Mouse (Mus musculus) midbrain, postnatal 0 days (tissue): ENCODE data around the gene Entpd4b. TPM values are rescaled to one million over a fixed set of nuclear protein-coding genes. Genes with fewer than 3 reads are reported as not detected.
"Not testable (repeated sequence)": the region's sequence is repeated elsewhere in the genome, so short reads cannot be mapped to it uniquely, and the experiment has no call there.

Experiments used
- ATAC-seq: fragments of 200-750 bp; cut with Nextera tagmentation; 2 replicates; pipeline ENCODE4 v1.8.0; 2017; ENCODE audit warnings: moderate number of reproducible peaks, mild to moderate bottlenecking, moderate TSS enrichment, moderate library complexity; ENCODE audit not compliant: low FRiP score
- DNase-seq: peaks from one replicate; pipeline ENCODE4 v3.0.0-alpha.2; 2015; ENCODE audit warnings: low spot score
- H3K27ac ChIP-seq: fragments of 300-500 bp; sonication (generic); 2 replicates; pipeline ENCODE4 v1.5.1; 2014; ENCODE audit warnings: low read depth, mild to moderate bottlenecking, low read length, mixed read lengths
- H3K27me3 ChIP-seq: fragments of 300-500 bp; sonication (generic); 2 replicates; pipeline ENCODE4 v1.6.1; 2014; ENCODE audit warnings: low read length, control low read depth, mixed read lengths; ENCODE audit not compliant: insufficient read depth
- H3K36me3 ChIP-seq: fragments of 300-500 bp; sonication (generic); 2 replicates; pipeline ENCODE4 v1.6.1; 2014; ENCODE audit warnings: low read length, control low read depth, mixed read lengths; ENCODE audit not compliant: insufficient read depth
- H3K4me1 ChIP-seq: fragments of 300-500 bp; sonication (generic); 2 replicates; pipeline ENCODE4 v1.6.1; 2014; ENCODE audit warnings: mild to moderate bottlenecking, control low read depth, antibody characterized with exemption, low read length, mixed read lengths; ENCODE audit not compliant: insufficient read depth
- H3K4me2 ChIP-seq: fragments of 300-500 bp; sonication (generic); 2 replicates; pipeline ENCODE4 v1.6.1; 2014; ENCODE audit warnings: low read depth, mild to moderate bottlenecking, low read length, mixed read lengths; ENCODE audit not compliant: poor library complexity, severe bottlenecking
- H3K4me3 ChIP-seq: fragments of 300-500 bp; sonication (generic); 2 replicates; pipeline ENCODE4 v1.5.1; 2014; ENCODE audit warnings: low read depth, mild to moderate bottlenecking, low read length, moderate library complexity
- H3K9ac ChIP-seq: fragments of 300-500 bp; sonication (generic); replicated peaks from 2 replicates; pipeline ENCODE4 v1.6.1; 2014; ENCODE audit warnings: mild to moderate bottlenecking, low read length, moderate library complexity, mixed read lengths; ENCODE audit not compliant: poor library complexity, severe bottlenecking
- H3K9me3 ChIP-seq: fragments of 300-500 bp; sonication (generic); 2 replicates; pipeline ENCODE4 v1.6.1; 2016; ENCODE audit warnings: low read length, control low read depth
- WGBS: fragments of 180-500 bp; shearing (Covaris S2); extraction: QIAGEN DNeasy Blood & Tissue Kit; methylation state at CpG from one replicate; pipeline ENCODE4 v1.1.7; 2014; 5-methylcytosine and 5-hydroxymethylcytosine counted together
- polyA plus RNA-seq: library from polyadenylated mRNA; unstranded; fragments of >200 nt; fragmentation: Nextera tagmentation; extraction: Ambion mirVana; gene quantifications from 2 replicates; pipeline ENCODE4 v1.2.1, GENCODE M21; 2015
- total RNA-seq: library from RNA; depleted of rRNA; stranded (reverse); fragments of >200 nt; gene quantifications from 2 replicates; pipeline ENCODE4 v1.2.3, GENCODE M21; 2014; rRNA removed

The Entpd4b gene
- total RNA-seq (16.2 and 16.6 TPM in 2 replicates), polyA plus RNA-seq (12.8 and 13.9 TPM in 2 replicates)

GRCm38 (mm10) chr14:69555110-69555831 is at the start of gene Entpd4b:
TSS of gene Entpd4b (plus strand) at chr14:69555424.
- WGBS: no CpG with 5 or more reads among the region's 68 CpGs
- H3K9me3 ChIP-seq, DNase-seq, H3K4me1 ChIP-seq, H3K27ac ChIP-seq, H3K4me3 ChIP-seq, H3K36me3 ChIP-seq, H3K27me3 ChIP-seq, H3K4me2 ChIP-seq, H3K9ac ChIP-seq: not testable (repeated sequence)
- ATAC-seq: peak; percentile 96

- H3K9ac ChIP-seq, H3K36me3 ChIP-seq, H3K4me3 ChIP-seq, H3K4me1 ChIP-seq, H3K4me2 ChIP-seq, ATAC-seq, H3K27me3 ChIP-seq, H3K27ac ChIP-seq, H3K9me3 ChIP-seq, DNase-seq: not testable (repeated sequence)
- no CpG with 5 or more reads among the region's 1 CpGs for WGBS
Observed at GRCm38 (mm10) chr14:69507000-69507399, 48.2 kb upstream of the Entpd4b start.

GRCm38 (mm10) chr14:69512449-69512848 is 42.8 kb upstream of the Entpd4b start, which contains the start of gene Gm27179:
TSS of gene Gm27179 (minus strand) at chr14:69512549.
- WGBS: no CpG with 5 or more reads among the region's 2 CpGs
- not testable (repeated sequence) for H3K9ac ChIP-seq, DNase-seq, H3K4me1 ChIP-seq, H3K27ac ChIP-seq, H3K27me3 ChIP-seq, H3K9me3 ChIP-seq, H3K36me3 ChIP-seq, H3K4me2 ChIP-seq, ATAC-seq, H3K4me3 ChIP-seq

- DNase-seq, H3K4me2 ChIP-seq, ATAC-seq, H3K9me3 ChIP-seq, H3K27ac ChIP-seq, H3K27me3 ChIP-seq, H3K4me3 ChIP-seq, H3K36me3 ChIP-seq, H3K4me1 ChIP-seq, H3K9ac ChIP-seq: not testable (repeated sequence)
- WGBS: no CpG with 5 or more reads among the region's 2 CpGs
Observed at GRCm38 (mm10) chr14:69520810-69521209, 34.4 kb upstream of the Entpd4b start.

GRCm38 (mm10) chr14:69523001-69523400 is 32.2 kb upstream of the Entpd4b start:
- not testable (repeated sequence) for H3K9me3 ChIP-seq, H3K9ac ChIP-seq, H3K36me3 ChIP-seq, H3K27ac ChIP-seq, DNase-seq, H3K4me1 ChIP-seq, H3K4me2 ChIP-seq, H3K4me3 ChIP-seq, H3K27me3 ChIP-seq, ATAC-seq
- no CpG with 5 or more reads among the region's 1 CpGs for WGBS

GRCm38 (mm10) chr14:69526202-69526601 is 29.0 kb upstream of the Entpd4b start:
- not testable (repeated sequence) for H3K9me3 ChIP-seq, H3K4me1 ChIP-seq, H3K27me3 ChIP-seq, H3K4me2 ChIP-seq, ATAC-seq, DNase-seq, H3K9ac ChIP-seq, H3K27ac ChIP-seq, H3K4me3 ChIP-seq, H3K36me3 ChIP-seq
- no CpG with 5 or more reads among the region's 1 CpGs for WGBS

GRCm38 (mm10) chr14:69536539-69536938 is 18.7 kb upstream of the Entpd4b start:
- not testable (repeated sequence) for H3K27me3 ChIP-seq, H3K9ac ChIP-seq, H3K9me3 ChIP-seq, H3K4me2 ChIP-seq, ATAC-seq, DNase-seq, H3K36me3 ChIP-seq, H3K4me3 ChIP-seq, H3K4me1 ChIP-seq, H3K27ac ChIP-seq
- no CpG with 5 or more reads among the region's 7 CpGs for WGBS

GRCm38 (mm10) chr14:69540113-69540512 is 15.1 kb upstream of the Entpd4b start:
- ATAC-seq, H3K27me3 ChIP-seq, H3K27ac ChIP-seq, H3K4me1 ChIP-seq, H3K9me3 ChIP-seq, H3K9ac ChIP-seq, H3K4me3 ChIP-seq, DNase-seq, H3K36me3 ChIP-seq, H3K4me2 ChIP-seq: not testable (repeated sequence)
- no CpG with 5 or more reads among the region's 5 CpGs for WGBS

- H3K4me3 ChIP-seq, DNase-seq, H3K4me1 ChIP-seq, H3K9me3 ChIP-seq, H3K27ac ChIP-seq, H3K27me3 ChIP-seq, H3K4me2 ChIP-seq, H3K9ac ChIP-seq, H3K36me3 ChIP-seq, ATAC-seq: not testable (repeated sequence)
- no CpG with 5 or more reads among the region's 7 CpGs for WGBS
Observed at GRCm38 (mm10) chr14:69542695-69543094, 12.5 kb upstream of the Entpd4b start.
